Mouse (Mus musculus) ES-Bruce4 (cell line): ENCODE results near the gene Plpp2. TPM values are rescaled to one million over a fixed set of nuclear protein-coding genes. Genes with fewer than 3 reads are reported as not detected.

ENCODE experiments used
- H3K27ac ChIP-seq: 2 replicates; pipeline ENCODE4 v1.5.1; 2012; ENCODE audit warnings: low read length, inconsistent platforms; ENCODE audit not compliant: insufficient read depth
- H3K27me3 ChIP-seq: 2 replicates; pipeline ENCODE4 v1.6.1; 2012; ENCODE audit warnings: mild to moderate bottlenecking, low read length, inconsistent platforms; ENCODE audit not compliant: control insufficient read depth, poor library complexity, insufficient read depth, severe bottlenecking
- H3K36me3 ChIP-seq: 2 replicates; pipeline ENCODE4 v1.6.1; 2012; ENCODE audit warnings: inconsistent platforms, mild to moderate bottlenecking, low read length, moderate library complexity; ENCODE audit not compliant: control insufficient read depth, poor library complexity, insufficient read depth, severe bottlenecking
- H3K4me1 ChIP-seq: one replicate; pipeline ENCODE4 v1.8.1; 2011; ENCODE audit warnings: low read length; ENCODE audit not compliant: control insufficient read depth, insufficient read depth
- H3K4me3 ChIP-seq: 2 replicates; pipeline ENCODE4 v1.5.1; 2011; ENCODE audit warnings: low read depth, mild to moderate bottlenecking, low read length
- H3K9ac ChIP-seq: 2 replicates; pipeline ENCODE4 v1.6.1; 2012; ENCODE audit warnings: low read depth, mild to moderate bottlenecking, inconsistent platforms; ENCODE audit not compliant: poor library complexity, severe bottlenecking
- H3K9me3 ChIP-seq: replicated peaks from 2 replicates; pipeline ENCODE4 v1.6.1; 2012; ENCODE audit warnings: mild to moderate bottlenecking, low read length, inconsistent platforms; ENCODE audit not compliant: control insufficient read depth, poor library complexity, insufficient read depth, severe bottlenecking
- CTCF ChIP-seq: IDR thresholded peaks from one replicate; pipeline ENCODE4 v1.8.1; 2011; ENCODE audit warnings: low read depth, low read length
- EP300 ChIP-seq: IDR thresholded peaks from 2 replicates; pipeline ENCODE4 v1.6.1; 2011; ENCODE audit warnings: low read depth, low read length; ENCODE audit not compliant: insufficient read depth
- POLR2A ChIP-seq: IDR thresholded peaks from one replicate; pipeline ENCODE4 v1.8.1; 2011; ENCODE audit warnings: low read length; ENCODE audit not compliant: insufficient read depth
- polyA plus RNA-seq: library from polyadenylated mRNA; stranded (reverse); fragments of >200 nt; gene quantifications from 2 replicates; pipeline ENCODE4 v1.2.4, GENCODE M21; 2011; ENCODE audit warnings: low read depth; ENCODE audit not compliant: missing spikeins, insufficient read depth, insufficient read length

Plpp2 gene
- polyA plus RNA-seq, 1 experiment: 16.7 TPM

- TF ChIP-seq CTCF (no peak), EP300 (no peak), POLR2A (no peak)
Observed at GRCm38 (mm10) chr10:79526661-79527452, 6.7 kb downstream of the Plpp2 start.

GRCm38 (mm10) chr10:79525456-79526325 is 7.9 kb downstream of the Plpp2 start:
- no peaks in the 10 kb centered on the region for H3K9me3 ChIP-seq
- H3K27ac ChIP-seq: no peak overlapping the region
- no peaks in the 10 kb centered on the region for H3K27me3 ChIP-seq
- no peaks in the 10 kb centered on the region for H3K36me3 ChIP-seq
- no peak overlapping the region for H3K4me3 ChIP-seq
- no peak overlapping the region for H3K9ac ChIP-seq
- no peaks in the 10 kb centered on the region for H3K4me1 ChIP-seq
- TF ChIP-seq CTCF: no peak
- TF ChIP-seq EP300: no peak
- TF ChIP-seq POLR2A: no peak

More at GRCm38 (mm10) chr10:79526661-79527452, 6.7 kb downstream of the Plpp2 start:
- Histone ChIP-seq H3K9me3 (no peaks in the 10 kb centered on the region), H3K36me3 (no peaks in the 10 kb centered on the region), H3K4me3 (no peak overlapping the region), H3K27ac (no peak overlapping the region), H3K4me1 (no peaks in the 10 kb centered on the region), H3K9ac (no peak overlapping the region), H3K27me3 (no peaks in the 10 kb centered on the region)

- H3K4me3 ChIP-seq: no peak overlapping the region
- H3K9ac ChIP-seq: no peak overlapping the region
- H3K9me3 ChIP-seq: no peaks in the 10 kb centered on the region
- H3K27ac ChIP-seq: no peak overlapping the region
- H3K27me3 ChIP-seq: no peaks in the 10 kb centered on the region
- TF ChIP-seq EP300 (no peak), POLR2A (no peak), CTCF (no peak)
- no peaks in the 10 kb centered on the region for H3K36me3 ChIP-seq
- no peaks in the 10 kb centered on the region for H3K4me1 ChIP-seq
Observed at GRCm38 (mm10) chr10:79524433-79524832, 9.2 kb downstream of the Plpp2 start.

- TF ChIP-seq POLR2A (no peak), EP300 (no peak), CTCF (no peak)
- Histone ChIP-seq H3K9me3 (peaks cover 68% of the 10 kb centered on the region), H3K27me3 (no peaks in the 10 kb centered on the region), H3K9ac (no peak overlapping the region), H3K4me1 (no peaks in the 10 kb centered on the region), H3K27ac (no peak overlapping the region), H3K36me3 (peaks cover 12% of the 10 kb centered on the region), H3K4me3 (no peak overlapping the region)
Observed at GRCm38 (mm10) chr10:79506709-79507108, 26.9 kb downstream of the Plpp2 start.

GRCm38 (mm10) chr10:79502830-79503644 is 30.6 kb downstream of the Plpp2 start:
- no peaks in the 10 kb centered on the region for H3K27me3 ChIP-seq
- H3K36me3 ChIP-seq: peaks cover 12% of the 10 kb centered on the region
- H3K4me3 ChIP-seq: no peak overlapping the region
- H3K9ac ChIP-seq: no peak overlapping the region
- H3K27ac ChIP-seq: no peak overlapping the region
- no peak for TF ChIP-seq CTCF
- TF ChIP-seq POLR2A: no peak
- TF ChIP-seq EP300: no peak
- H3K9me3 ChIP-seq: peaks cover 81% of the 10 kb centered on the region
- H3K4me1 ChIP-seq: no peaks in the 10 kb centered on the region
